Mouse (Mus musculus) embryonic facial prominence, embryonic 10.5 days (tissue): ENCODE measurements around the gene Ccin. TPM values are rescaled to one million over a fixed set of nuclear protein-coding genes. Genes with fewer than 3 reads are reported as not detected.

Source experiments
- DNase-seq: peaks from one replicate; pipeline ENCODE4 v3.0.0-alpha.2; 2017; ENCODE audit warnings: low spot score
- H3K27ac ChIP-seq: fragments of 300-500 bp; sonication (generic); replicated peaks from 2 replicates; pipeline ENCODE4 v1.5.1; 2016; ENCODE audit warnings: mild to moderate bottlenecking
- H3K27me3 ChIP-seq: fragments of 300-500 bp; sonication (generic); replicated peaks from 2 replicates; pipeline ENCODE4 v1.6.1; 2016; ENCODE audit warnings: low read depth, mild to moderate bottlenecking; ENCODE audit not compliant: poor library complexity, severe bottlenecking
- H3K36me3 ChIP-seq: fragments of 300-500 bp; sonication (generic); replicated peaks from 2 replicates; pipeline ENCODE4 v1.6.1; 2016; ENCODE audit warnings: mild to moderate bottlenecking, moderate library complexity
- H3K4me1 ChIP-seq: fragments of 300-500 bp; sonication (generic); 2 replicates; pipeline ENCODE4 v1.6.1; 2016
- H3K4me3 ChIP-seq: fragments of 300-500 bp; sonication (generic); 2 replicates; pipeline ENCODE4 v1.5.1; 2016; ENCODE audit warnings: mild to moderate bottlenecking, moderate library complexity
- H3K9me3 ChIP-seq: fragments of 300-500 bp; sonication (generic); 2 replicates; pipeline ENCODE4 v1.6.1; 2016; ENCODE audit warnings: mild to moderate bottlenecking
- WGBS: fragments of 180-500 bp; shearing (Covaris S2); methylation state at CpG from one replicate; pipeline ENCODE4 v1.1.7; 2016; 5-methylcytosine and 5-hydroxymethylcytosine counted together
- polyA plus RNA-seq: library from polyadenylated mRNA; unstranded; fragments of >200 nt; fragmentation: Nextera tagmentation; extraction: Ambion mirVana; gene quantifications from 2 replicates; pipeline ENCODE4 v1.2.1, GENCODE M21; 2016

Ccin gene
- polyA plus RNA-seq, 1 experiment from 2014 or later, result not detected

- peaks cover 31% of the 10 kb centered on the region for H3K4me1 ChIP-seq
- 17% methylated on average over 17 of the region's 17 CpGs for WGBS
- peak; percentile 64 for DNase-seq
- peak overlapping the region; percentile 71 for H3K27ac ChIP-seq
- H3K4me3 ChIP-seq, result no peak overlapping the region
- H3K36me3 ChIP-seq, result peaks cover 5% of the 10 kb centered on the region; the same call in 1 of the 2 replicates
- H3K9me3 ChIP-seq, result no peaks in the 10 kb centered on the region
- peaks cover 9% of the 10 kb centered on the region; the same call in 1 of the 2 replicates for H3K27me3 ChIP-seq
These were observed 4.5 kb upstream of the Ccin start for GRCm38 (mm10) chr4:43978521-43979443.

- WGBS, result 87% methylated on average over 3 of the region's 3 CpGs
These were observed 3.5 kb upstream of the Ccin start for GRCm38 (mm10) chr4:43979746-43980145.

GRCm38 (mm10) chr4:43980236-43980635 lies 3.0 kb upstream of the Ccin start:
- H3K27ac ChIP-seq, result no peak overlapping the region
- WGBS, result 85% methylated on average over 4 of the region's 4 CpGs
- H3K27me3 ChIP-seq, result peaks cover 12% of the 10 kb centered on the region; the same call in 1 of the 2 replicates
- H3K4me3 ChIP-seq, result no peak overlapping the region
- H3K36me3 ChIP-seq, result peaks cover 5% of the 10 kb centered on the region; the same call in 1 of the 2 replicates
- H3K4me1 ChIP-seq, result peaks cover 31% of the 10 kb centered on the region
- H3K9me3 ChIP-seq, result no peaks in the 10 kb centered on the region
- DNase-seq, result no peak

More at GRCm38 (mm10) chr4:43979746-43980145, 3.5 kb upstream of the Ccin start:
- peaks cover 5% of the 10 kb centered on the region; the same call in 1 of the 2 replicates for H3K36me3 ChIP-seq
- H3K27me3 ChIP-seq, result peaks cover 12% of the 10 kb centered on the region; the same call in 1 of the 2 replicates
- H3K4me1 ChIP-seq, result peaks cover 31% of the 10 kb centered on the region
- no peak overlapping the region for H3K4me3 ChIP-seq
- DNase-seq, result no peak
- H3K27ac ChIP-seq, result peak overlapping the region; percentile 71
- H3K9me3 ChIP-seq, result no peaks in the 10 kb centered on the region

GRCm38 (mm10) chr4:43980846-43981245 lies 2.4 kb upstream of the Ccin start:
- H3K36me3 ChIP-seq, result peaks cover 5% of the 10 kb centered on the region; the same call in 1 of the 2 replicates
- no peak for DNase-seq
- H3K4me3 ChIP-seq, result no peak overlapping the region
- H3K4me1 ChIP-seq, result peaks cover 31% of the 10 kb centered on the region
- no peaks in the 10 kb centered on the region for H3K9me3 ChIP-seq
- WGBS, result 95% methylated on average over 6 of the region's 6 CpGs
- peak overlapping the region; percentile 86 for H3K27ac ChIP-seq
- H3K27me3 ChIP-seq, result peaks cover 12% of the 10 kb centered on the region; the same call in 1 of the 2 replicates

GRCm38 (mm10) chr4:43981251-43981650 lies 2.0 kb upstream of the Ccin start:
- WGBS, result 87% methylated on average over 7 of the region's 7 CpGs
- H3K9me3 ChIP-seq, result no peaks in the 10 kb centered on the region
- no peak for DNase-seq
- peaks cover 5% of the 10 kb centered on the region; the same call in 1 of the 2 replicates for H3K36me3 ChIP-seq
- peaks cover 12% of the 10 kb centered on the region; the same call in 1 of the 2 replicates for H3K27me3 ChIP-seq
- H3K4me3 ChIP-seq, result no peak overlapping the region
- peaks cover 31% of the 10 kb centered on the region for H3K4me1 ChIP-seq
- peak overlapping the region; percentile 86 for H3K27ac ChIP-seq

- Histone ChIP-seq H3K4me1 (peaks cover 31% of the 10 kb centered on the region), H3K9me3 (no peaks in the 10 kb centered on the region), H3K4me3 (peak overlapping the region; percentile 50), H3K27ac (peak overlapping the region; percentile 86), H3K36me3 (peaks cover 4% of the 10 kb centered on the region; the same call in 1 of the 2 replicates), H3K27me3 (peaks cover 8% of the 10 kb centered on the region; the same call in 1 of the 2 replicates)
- DNase-seq, result peak; percentile 96
- WGBS, result 3% methylated on average over 24 of the region's 24 CpGs
These were observed 1.1 kb upstream of the Ccin start for GRCm38 (mm10) chr4:43982053-43982732.

GRCm38 (mm10) chr4:43983756-43984155 lies 473 bp downstream of the Ccin start:
- no peaks in the 10 kb centered on the region for H3K36me3 ChIP-seq
- peaks cover 5% of the 10 kb centered on the region; the same call in 1 of the 2 replicates for H3K27me3 ChIP-seq
- no peak overlapping the region for H3K27ac ChIP-seq
- no peak overlapping the region for H3K4me3 ChIP-seq
- H3K9me3 ChIP-seq, result no peaks in the 10 kb centered on the region
- 93% methylated on average over 22 of the region's 22 CpGs for WGBS
- H3K4me1 ChIP-seq, result peaks cover 22% of the 10 kb centered on the region
- DNase-seq, result no peak

GRCm38 (mm10) chr4:43984326-43984725 lies 1.0 kb downstream of the Ccin start:
- H3K9me3 ChIP-seq, result no peaks in the 10 kb centered on the region
- DNase-seq, result no peak
- WGBS, result 93% methylated on average over 19 of the region's 19 CpGs
- peaks cover 16% of the 10 kb centered on the region for H3K4me1 ChIP-seq
- no peak overlapping the region for H3K4me3 ChIP-seq
- H3K27me3 ChIP-seq, result peaks cover 5% of the 10 kb centered on the region; the same call in 1 of the 2 replicates
- no peaks in the 10 kb centered on the region for H3K36me3 ChIP-seq
- H3K27ac ChIP-seq, result no peak overlapping the region

GRCm38 (mm10) chr4:43988976-43989375 lies 5.7 kb downstream of the Ccin start:
- Histone ChIP-seq H3K27ac (no peak overlapping the region), H3K4me1 (no peaks in the 10 kb centered on the region), H3K36me3 (no peaks in the 10 kb centered on the region), H3K27me3 (peaks cover under 1% of the 10 kb centered on the region; the same call in 1 of the 2 replicates), H3K4me3 (no peak overlapping the region), H3K9me3 (no peaks in the 10 kb centered on the region)
- no peak for DNase-seq
- WGBS, result 86% methylated on average over 3 of the region's 3 CpGs

GRCm38 (mm10) chr4:43993072-43993471 lies 9.8 kb downstream of the Ccin start:
- Histone ChIP-seq H3K27me3 (no peaks in the 10 kb centered on the region), H3K4me3 (no peak overlapping the region), H3K9me3 (no peaks in the 10 kb centered on the region), H3K4me1 (no peaks in the 10 kb centered on the region), H3K27ac (no peak overlapping the region), H3K36me3 (no peaks in the 10 kb centered on the region)
- WGBS, result 93% methylated on average over 11 of the region's 11 CpGs
- DNase-seq, result no peak

- no peaks in the 10 kb centered on the region for H3K4me1 ChIP-seq
- H3K4me3 ChIP-seq, result no peak overlapping the region
- H3K36me3 ChIP-seq, result no peaks in the 10 kb centered on the region
- no peak overlapping the region for H3K27ac ChIP-seq
- no peaks in the 10 kb centered on the region for H3K9me3 ChIP-seq
- H3K27me3 ChIP-seq, result no peaks in the 10 kb centered on the region
- 73% methylated on average over 2 of the region's 2 CpGs for WGBS
- DNase-seq, result no peak
These were observed 11.1 kb downstream of the Ccin start for GRCm38 (mm10) chr4:43994342-43994741.

- Histone ChIP-seq H3K27me3 (no peaks in the 10 kb centered on the region), H3K9me3 (no peaks in the 10 kb centered on the region), H3K36me3 (no peaks in the 10 kb centered on the region), H3K4me1 (no peaks in the 10 kb centered on the region), H3K4me3 (no peak overlapping the region), H3K27ac (no peak overlapping the region)
- WGBS, result 86% methylated on average over 6 of the region's 6 CpGs
- no peak for DNase-seq
These were observed 20.3 kb downstream of the Ccin start for GRCm38 (mm10) chr4:44003622-44004021.
